Mouse (Mus musculus) heart, embryonic 15.5 days (tissue): ENCODE results near the gene Myo6. TPM values are rescaled to one million over a fixed set of nuclear protein-coding genes. Genes with fewer than 3 reads are reported as not detected.
A peak's percentile ranks its signal among the peaks of the same experiment; 100 is the strongest.

Experiments
- ATAC-seq: fragments of 200-750 bp; cut with Nextera tagmentation; replicated peaks from 2 replicates; pipeline ENCODE4 v1.8.0; 2017; ENCODE audit warnings: low read depth, moderate TSS enrichment; ENCODE audit not compliant: insufficient number of reproducible peaks, insufficient read depth, low FRiP score
- H3K27ac ChIP-seq: fragments of 300-500 bp; sonication (generic); 2 replicates; pipeline ENCODE4 v1.5.1; 2015; ENCODE audit warnings: mild to moderate bottlenecking, inconsistent platforms
- H3K27me3 ChIP-seq: fragments of 300-500 bp; sonication (generic); 2 replicates; pipeline ENCODE4 v1.6.1; 2015; ENCODE audit warnings: inconsistent platforms
- H3K36me3 ChIP-seq: fragments of 300-500 bp; sonication (generic); 2 replicates; pipeline ENCODE4 v1.6.1; 2015; ENCODE audit warnings: mild to moderate bottlenecking, inconsistent platforms
- H3K4me1 ChIP-seq: fragments of 300-500 bp; sonication (generic); replicated peaks from 2 replicates; pipeline ENCODE4 v1.6.1; 2015; ENCODE audit warnings: inconsistent platforms
- H3K4me2 ChIP-seq: fragments of 300-500 bp; sonication (generic); 2 replicates; pipeline ENCODE4 v1.6.1; 2015; ENCODE audit warnings: inconsistent platforms, mild to moderate bottlenecking, moderate library complexity
- H3K4me3 ChIP-seq: fragments of 300-500 bp; sonication (generic); 2 replicates; pipeline ENCODE4 v1.5.1; 2015; ENCODE audit warnings: mild to moderate bottlenecking, inconsistent platforms
- H3K9ac ChIP-seq: fragments of 300-500 bp; sonication (generic); 2 replicates; pipeline ENCODE4 v1.6.1; 2015; ENCODE audit warnings: mild to moderate bottlenecking, inconsistent platforms
- H3K9me3 ChIP-seq: fragments of 300-500 bp; sonication (generic); replicated peaks from 2 replicates; pipeline ENCODE4 v1.6.1; 2016; ENCODE audit warnings: inconsistent platforms
- WGBS: fragments of 180-500 bp; shearing (Covaris S2); methylation state at CpG from one replicate; pipeline ENCODE4 v1.1.7; 2015; ENCODE audit warnings: mixed read lengths; 5-methylcytosine and 5-hydroxymethylcytosine counted together
- polyA plus RNA-seq: library from polyadenylated mRNA; unstranded; fragments of >200 nt; fragmentation: Nextera tagmentation; extraction: Ambion mirVana; gene quantifications from 2 replicates; pipeline ENCODE4 v1.2.1, GENCODE M21; 2015

Myo6 gene
- polyA plus RNA-seq, 1 experiment from 2014 or later: 9.6 TPM

GRCm38 (mm10) chr9:80185737-80186136 lies 20.9 kb downstream of the Myo6 start:
- Histone ChIP-seq H3K9me3 (no peaks in the 10 kb centered on the region), H3K4me2 (no peak overlapping the region), H3K27ac (no peak overlapping the region), H3K27me3 (no peaks in the 10 kb centered on the region), H3K4me3 (no peak overlapping the region), H3K36me3 (no peaks in the 10 kb centered on the region), H3K9ac (no peak overlapping the region), H3K4me1 (no peaks in the 10 kb centered on the region)
- ATAC-seq: no peak
- WGBS: 45% methylated on average over 3 of the region's 3 CpGs

- H3K4me1 ChIP-seq: no peaks in the 10 kb centered on the region; the same call in 1 of the 2 replicates
- no peaks in the 10 kb centered on the region for H3K27me3 ChIP-seq
- H3K27ac ChIP-seq: no peak overlapping the region
- no peak overlapping the region for H3K4me2 ChIP-seq
- no peaks in the 10 kb centered on the region for H3K9me3 ChIP-seq
- no peak for ATAC-seq
- no peaks in the 10 kb centered on the region for H3K36me3 ChIP-seq
- H3K9ac ChIP-seq: no peak overlapping the region
- H3K4me3 ChIP-seq: no peak overlapping the region
- WGBS: 93% methylated on average over 8 of the region's 8 CpGs
Measured at GRCm38 (mm10) chr9:80186693-80187092, 21.9 kb downstream of the Myo6 start.

GRCm38 (mm10) chr9:80188324-80188893 lies 23.6 kb downstream of the Myo6 start:
- Histone ChIP-seq H3K4me3 (no peak overlapping the region), H3K4me1 (peaks cover 10% of the 10 kb centered on the region), H3K9me3 (no peaks in the 10 kb centered on the region), H3K9ac (no peak overlapping the region), H3K4me2 (no peak overlapping the region), H3K27ac (no peak overlapping the region), H3K36me3 (no peaks in the 10 kb centered on the region), H3K27me3 (no peaks in the 10 kb centered on the region)
- no peak for ATAC-seq
- 64% methylated on average over 5 of the region's 5 CpGs for WGBS

- 75% methylated on average over 6 of the region's 6 CpGs for WGBS
- no peak overlapping the region for H3K9ac ChIP-seq
- no peak for ATAC-seq
Measured at GRCm38 (mm10) chr9:80191240-80191639, 26.4 kb downstream of the Myo6 start.

GRCm38 (mm10) chr9:80192324-80192723 lies 27.5 kb downstream of the Myo6 start:
- Histone ChIP-seq H3K4me1 (peaks cover 16% of the 10 kb centered on the region), H3K27me3 (no peaks in the 10 kb centered on the region), H3K9ac (no peak overlapping the region), H3K4me3 (no peak overlapping the region), H3K36me3 (no peaks in the 10 kb centered on the region), H3K4me2 (peak overlapping the region; percentile 34), H3K9me3 (no peaks in the 10 kb centered on the region), H3K27ac (peak overlapping the region; percentile 42)
- ATAC-seq: no peak
- 44% methylated on average over 10 of the region's 10 CpGs for WGBS

More at GRCm38 (mm10) chr9:80191240-80191639, 26.4 kb downstream of the Myo6 start:
- Histone ChIP-seq H3K36me3 (no peaks in the 10 kb centered on the region), H3K9me3 (no peaks in the 10 kb centered on the region), H3K4me1 (peaks cover 12% of the 10 kb centered on the region), H3K4me2 (no peak overlapping the region), H3K27me3 (no peaks in the 10 kb centered on the region), H3K4me3 (no peak overlapping the region), H3K27ac (no peak overlapping the region)

GRCm38 (mm10) chr9:80194446-80194845 lies 29.6 kb downstream of the Myo6 start:
- Histone ChIP-seq H3K9me3 (no peaks in the 10 kb centered on the region), H3K4me1 (peaks cover 16% of the 10 kb centered on the region), H3K4me2 (no peak overlapping the region), H3K4me3 (no peak overlapping the region), H3K27me3 (no peaks in the 10 kb centered on the region), H3K9ac (no peak overlapping the region), H3K36me3 (no peaks in the 10 kb centered on the region), H3K27ac (no peak overlapping the region)
- WGBS: 62% methylated on average over 6 of the region's 6 CpGs
- no peak for ATAC-seq

- Histone ChIP-seq H3K36me3 (no peaks in the 10 kb centered on the region), H3K27me3 (no peaks in the 10 kb centered on the region), H3K4me1 (peaks cover 16% of the 10 kb centered on the region), H3K9me3 (no peaks in the 10 kb centered on the region), H3K9ac (no peak overlapping the region), H3K4me3 (no peak overlapping the region), H3K27ac (no peak overlapping the region), H3K4me2 (no peak overlapping the region)
- WGBS: 64% methylated on average over 3 of the region's 3 CpGs
- no peak for ATAC-seq
Measured at GRCm38 (mm10) chr9:80196161-80196560, 31.3 kb downstream of the Myo6 start.

GRCm38 (mm10) chr9:80197233-80197632 lies 32.4 kb downstream of the Myo6 start:
- no peaks in the 10 kb centered on the region for H3K36me3 ChIP-seq
- WGBS: 74% methylated on average over 6 of the region's 6 CpGs
- no peak for ATAC-seq

GRCm38 (mm10) chr9:80200855-80201254 lies 36.0 kb downstream of the Myo6 start:
- no peak for ATAC-seq
- WGBS: 81% methylated on average over 6 of the region's 6 CpGs

More at GRCm38 (mm10) chr9:80197233-80197632, 32.4 kb downstream of the Myo6 start:
- Histone ChIP-seq H3K27ac (no peak overlapping the region), H3K4me2 (no peak overlapping the region), H3K4me1 (peaks cover 15% of the 10 kb centered on the region), H3K9ac (no peak overlapping the region), H3K9me3 (no peaks in the 10 kb centered on the region), H3K27me3 (no peaks in the 10 kb centered on the region), H3K4me3 (no peak overlapping the region)

GRCm38 (mm10) chr9:80202374-80203060 lies 37.7 kb downstream of the Myo6 start:
- Histone ChIP-seq H3K4me3 (no peak overlapping the region), H3K4me1 (peaks cover 2% of the 10 kb centered on the region; the same call in 1 of the 2 replicates), H3K9me3 (no peaks in the 10 kb centered on the region), H3K27ac (no peak overlapping the region), H3K27me3 (no peaks in the 10 kb centered on the region), H3K4me2 (no peak overlapping the region), H3K36me3 (no peaks in the 10 kb centered on the region), H3K9ac (no peak overlapping the region)
- 76% methylated on average over 14 of the region's 14 CpGs for WGBS
- no peak for ATAC-seq

More at GRCm38 (mm10) chr9:80200855-80201254, 36.0 kb downstream of the Myo6 start:
- Histone ChIP-seq H3K36me3 (no peaks in the 10 kb centered on the region), H3K27ac (no peak overlapping the region), H3K4me3 (no peak overlapping the region), H3K9ac (no peak overlapping the region), H3K27me3 (no peaks in the 10 kb centered on the region), H3K9me3 (no peaks in the 10 kb centered on the region), H3K4me1 (peaks cover 8% of the 10 kb centered on the region), H3K4me2 (no peak overlapping the region)

- WGBS: 87% methylated on average over 2 of the region's 2 CpGs
- Histone ChIP-seq H3K36me3 (no peaks in the 10 kb centered on the region), H3K4me1 (no peaks in the 10 kb centered on the region), H3K9me3 (no peaks in the 10 kb centered on the region), H3K27me3 (no peaks in the 10 kb centered on the region), H3K27ac (no peak overlapping the region), H3K9ac (no peak overlapping the region), H3K4me3 (no peak overlapping the region), H3K4me2 (no peak overlapping the region)
- no peak for ATAC-seq
Measured at GRCm38 (mm10) chr9:80208681-80209080, 43.9 kb downstream of the Myo6 start.

- no peaks in the 10 kb centered on the region for H3K27me3 ChIP-seq
- no peaks in the 10 kb centered on the region for H3K9me3 ChIP-seq
- H3K4me3 ChIP-seq: no peak overlapping the region
- no peak for ATAC-seq
- H3K9ac ChIP-seq: no peak overlapping the region
- no peak overlapping the region for H3K4me2 ChIP-seq
- H3K4me1 ChIP-seq: no peaks in the 10 kb centered on the region
- no peak overlapping the region for H3K27ac ChIP-seq
- H3K36me3 ChIP-seq: no peaks in the 10 kb centered on the region
- WGBS: 75% methylated on average over 10 of the region's 10 CpGs
Measured at GRCm38 (mm10) chr9:80209459-80209858, 44.6 kb downstream of the Myo6 start.
